Comparison of ENCODE assay signal across 8 mouse cellular contexts in genomic region chr19:5691601-5692000, GRCm38 (mm10). TPM values are rescaled to one million over a fixed set of nuclear protein-coding genes. Genes with fewer than 3 reads are reported as not detected.
DNase-seq lines count a peak whose midpoint lies in the region; ATAC-seq and TF ChIP-seq lines count a peak whose summit lies in the region.
"Had no signal": no experiment of that assay in that cellular context is flagged by ENCODE, and none has a peak within 500 bp of the region (broad histone marks: within the 10 kb centered on the region; RNA-seq: fewer than 3 reads in every experiment).

No protein-coding gene starts in this region.

- H3K9me3 ChIP-seq in MEL (replicated peaks; ENCODE audit: insufficient read depth, low read length): no peaks in the 10 kb centered on the region
- no peaks in the 10 kb centered on the region for H3K9me3 ChIP-seq in hindbrain, embryonic 12.5 days (replicated peaks)
- no peaks in the 10 kb centered on the region for H3K9me3 ChIP-seq in lung, postnatal 0 days (ENCODE audit: low read length)

- WGBS in hindbrain, embryonic 12.5 days: 80% methylated on average over 5 of the region's 5 CpGs
- 54% methylated on average over 5 of the region's 5 CpGs for WGBS in lung, postnatal 0 days

- no peak for TF ChIP-seq RAD21 in MEL (IDR thresholded peaks at IDR 0.05; ENCODE audit: low read depth, low read length)

- H3K79me2 ChIP-seq in MEL (ENCODE audit: control insufficient read depth, insufficient read depth, low read length, poor library complexity): peaks cover 44% of the 10 kb centered on the region

- DNase-seq in 416B (ENCODE audit: low read depth): peak; percentile 31
- DNase-seq in MEL (ENCODE audit: low read depth, low spot score): no peak
- DNase-seq in lung, postnatal 0 days (ENCODE audit: low spot score): no peak
- no peak for DNase-seq in embryo, embryonic 10.5 days (ENCODE audit: low spot score)
- DNase-seq in adrenal gland, postnatal 14 days: no peak

- H3K9ac ChIP-seq in MEL (ENCODE audit: control insufficient read depth, low read depth, low read length, poor library complexity, severe bottlenecking): peak overlapping the region; percentile 21; the same call in 1 of the 2 replicates
- peak overlapping the region; percentile 73 for H3K9ac ChIP-seq in hindbrain, embryonic 12.5 days
- peak overlapping the region; percentile 76 for H3K9ac ChIP-seq in lung, postnatal 0 days (replicated peaks; ENCODE audit: low read depth)

- no peak for TF ChIP-seq CTCF in MEL (IDR thresholded peaks at IDR 0.05 in 2 of 3, conservative IDR thresholded peaks at IDR 0.05 in 1 of 3; ENCODE audit: control insufficient read depth in 1 of 3, insufficient read depth in 1 of 3, low read depth in 2 of 3, low read length in 3 of 3, poor library complexity in 1 of 3, severe bottlenecking in 1 of 3)
- TF ChIP-seq CTCF in lung, postnatal 0 days (IDR thresholded peaks at IDR 0.05): no peak

- no peak overlapping the region for H3K27ac ChIP-seq in MEL (ENCODE audit: control insufficient read depth, low read depth, low read length)
- H3K27ac ChIP-seq in hindbrain, embryonic 12.5 days: peak overlapping the region; percentile 49; the same call in 1 of the 2 replicates
- peak overlapping the region; percentile 97 for H3K27ac ChIP-seq in lung, postnatal 0 days (ENCODE audit: low read length)

- H3K36me3 ChIP-seq in MEL (ENCODE audit: control insufficient read depth in 1 of 2, insufficient read depth in 2 of 2, low read length in 2 of 2): peaks cover 0 to 9% of the 10 kb centered on the region in 2 experiments; a peak in 1 of 4 replicates
- peaks cover 40% of the 10 kb centered on the region for H3K36me3 ChIP-seq in hindbrain, embryonic 12.5 days
- H3K36me3 ChIP-seq in lung, postnatal 0 days (ENCODE audit: insufficient read depth, low read length): peaks cover 33% of the 10 kb centered on the region; the same call in 1 of the 2 replicates

- no peak for TF ChIP-seq EP300 in MEL (IDR thresholded peaks at IDR 0.05; ENCODE audit: low read depth in 1 of 2, low read length in 2 of 2)
- no peak for TF ChIP-seq EP300 in lung, postnatal 0 days (IDR thresholded peaks at IDR 0.05)

- peak overlapping the region; percentile 100 for H3K4me2 ChIP-seq in hindbrain, embryonic 12.5 days (replicated peaks)
- peak overlapping the region; percentile 99 for H3K4me2 ChIP-seq in lung, postnatal 0 days (replicated peaks; ENCODE audit: low read depth, low read length)

- H3K4me1 ChIP-seq in MEL (ENCODE audit: control insufficient read depth in 1 of 2, insufficient read depth in 2 of 2, low read length in 2 of 2): peaks cover 2 to 24% of the 10 kb centered on the region in 2 experiments; a peak in 3 of 4 replicates
- peaks cover 68% of the 10 kb centered on the region for H3K4me1 ChIP-seq in hindbrain, embryonic 12.5 days
- peaks cover 25% of the 10 kb centered on the region for H3K4me1 ChIP-seq in lung, postnatal 0 days (ENCODE audit: insufficient read depth, low read depth, low read length)

- H3K4me3 ChIP-seq in MEL (ENCODE audit: control insufficient read depth in 1 of 2, insufficient read depth in 1 of 2, low read depth in 2 of 2, low read length in 2 of 2): no peak overlapping the region
- H3K4me3 ChIP-seq in hindbrain, embryonic 12.5 days: peak overlapping the region; percentile 90
- H3K4me3 ChIP-seq in lung, postnatal 0 days (ENCODE audit: low read depth, low read length): peak overlapping the region; percentile 70

- ATAC-seq in hindbrain, embryonic 12.5 days (ENCODE audit: low FRiP score): no peak
- ATAC-seq in lung, postnatal 0 days: no peak
- ATAC-seq in granulocyte monocyte progenitor cell, adult 5-6 weeks (replicated peaks; ENCODE audit: poor library complexity, severe bottlenecking): no peak

- no peaks in the 10 kb centered on the region for H3K27me3 ChIP-seq in MEL (ENCODE audit: control insufficient read depth in 1 of 2, insufficient read depth in 2 of 2, low read length in 2 of 2)
- H3K27me3 ChIP-seq in hindbrain, embryonic 12.5 days: peaks cover 8% of the 10 kb centered on the region; the same call in 1 of the 2 replicates
- H3K27me3 ChIP-seq in lung, postnatal 0 days (replicated peaks; ENCODE audit: insufficient read depth, low read length): no peaks in the 10 kb centered on the region

- TF ChIP-seq POLR2A in MEL (IDR thresholded peaks at IDR 0.05; ENCODE audit: control insufficient read depth in 1 of 2, insufficient read depth in 1 of 2, low read depth in 1 of 2, low read length in 2 of 2, poor library complexity in 1 of 2): no peak

TF ChIP-seq in MEL, 35 proteins besides CTCF, POLR2A, EP300 and RAD21 (continues in another document):
- TF ChIP-seq NRF1 (IDR thresholded peaks at IDR 0.05; ENCODE audit: insufficient read depth, low read depth, low read length, poor library complexity, severe bottlenecking) (no peak), ELF1 (IDR thresholded peaks at IDR 0.05; ENCODE audit: low read depth, low read length) (no peak), UBTF (IDR thresholded peaks at IDR 0.05; ENCODE audit: borderline replicate concordance, insufficient read depth, low read depth, low read length) (no peak), E2F4 (IDR thresholded peaks at IDR 0.05; ENCODE audit: borderline replicate concordance, low read depth, low read length) (no peak), BHLHE40 (IDR thresholded peaks at IDR 0.05; ENCODE audit: borderline replicate concordance, low read depth, low read length) (no peak), MEF2A (IDR thresholded peaks at IDR 0.05; ENCODE audit: extremely low read depth, insufficient replicate concordance, low read depth, low read length, poor library complexity, severe bottlenecking) (no peak), CHD2 (IDR thresholded peaks at IDR 0.05; ENCODE audit: low read length) (no peak), SMC3 (IDR thresholded peaks at IDR 0.05; ENCODE audit: low read depth, low read length) (no peak), JUND (IDR thresholded peaks at IDR 0.05; ENCODE audit: low read depth, low read length) (no peak), HCFC1 (IDR thresholded peaks at IDR 0.05; ENCODE audit: low read depth, low read length) (no peak), TAL1 (IDR thresholded peaks at IDR 0.05; ENCODE audit: low read length) (no peak), RCOR1 (IDR thresholded peaks at IDR 0.05; ENCODE audit: low read depth, low read length) (no peak), GATA1 (IDR thresholded peaks at IDR 0.05; ENCODE audit: low read depth, low read length) (no peak), CHD1 (IDR thresholded peaks at IDR 0.05; ENCODE audit: low read depth, low read length) (no peak), ZKSCAN1 (IDR thresholded peaks at IDR 0.05; ENCODE audit: low read depth, low read length) (no peak)

RNA-seq across cellular contexts. Expression of gene Pcnx3, which starts 2.9 kb away (rescaled TPM):
- 25.3 and 26.8 TPM in 2 replicates for total RNA-seq in MEL (2012; rRNA removed)
- polyA plus RNA-seq in MEL (2012; ENCODE audit: insufficient read depth in 1 of 2, insufficient read length in 2 of 2, low read depth in 1 of 2, low replicate concordance in 2 of 2, missing spikeins in 1 of 2): 10 to 100 TPM in 1 of 2 experiments, not detected in 1; 76.4 TPM
- 34.6 and 35.0 TPM in 2 replicates for polyA plus RNA-seq in hindbrain, embryonic 12.5 days (2016; fragmentation: Nextera tagmentation; extraction: Ambion mirVana)
- 11.3 and 12.9 TPM in 2 replicates for polyA plus RNA-seq in lung, postnatal 0 days (2015; fragmentation: Nextera tagmentation; extraction: Ambion mirVana)
- total RNA-seq in adrenal gland, postnatal 14 days (2021): 75.1 and 78.4 TPM in 2 replicates
- 35.2 and 46.8 TPM in 2 replicates for total RNA-seq in granulocyte monocyte progenitor cell, adult 5-6 weeks (2014; fragmentation: Nextera tagmentation)
- 12.6 and 22.7 TPM in 2 replicates for total RNA-seq in granulocyte monocyte progenitor cell, adult 5-6 weeks (2017)

RNA-seq across cellular contexts. Expression of gene Map3k11, which starts 3.1 kb away (rescaled TPM):
- total RNA-seq in MEL (2012; rRNA removed): 17.9 and 22.5 TPM in 2 replicates
- 10 to 100 TPM in 1 of 2 experiments, not detected in 1; 38.3 TPM for polyA plus RNA-seq in MEL (2012; ENCODE audit: insufficient read depth in 1 of 2, insufficient read length in 2 of 2, low read depth in 1 of 2, low replicate concordance in 2 of 2, missing spikeins in 1 of 2)
- 21.5 and 23.3 TPM in 2 replicates for polyA plus RNA-seq in hindbrain, embryonic 12.5 days (2016; fragmentation: Nextera tagmentation; extraction: Ambion mirVana)
- 36.8 and 36.9 TPM in 2 replicates for polyA plus RNA-seq in lung, postnatal 0 days (2015; fragmentation: Nextera tagmentation; extraction: Ambion mirVana)
- total RNA-seq in adrenal gland, postnatal 14 days (2021): 50.4 and 51.2 TPM in 2 replicates
- total RNA-seq in granulocyte monocyte progenitor cell, adult 5-6 weeks (2014; fragmentation: Nextera tagmentation): 23.0 and 30.4 TPM in 2 replicates
- 21.9 and 22.2 TPM in 2 replicates for total RNA-seq in granulocyte monocyte progenitor cell, adult 5-6 weeks (2017)

RNA-seq across cellular contexts. Expression of gene Kcnk7, which starts 12.6 kb away (rescaled TPM):
- 0.16 and 0.23 TPM in 2 replicates for total RNA-seq in MEL (2012; rRNA removed)
- under 1 TPM in 1 of 2 experiments, not detected in 1; 0.60 TPM for polyA plus RNA-seq in MEL (2012; ENCODE audit: insufficient read depth in 1 of 2, insufficient read length in 2 of 2, low read depth in 1 of 2, low replicate concordance in 2 of 2, missing spikeins in 1 of 2)
- polyA plus RNA-seq in hindbrain, embryonic 12.5 days (2016; fragmentation: Nextera tagmentation; extraction: Ambion mirVana): not detected in 2 replicates
- 0.87 and 1.3 TPM in 2 replicates for polyA plus RNA-seq in lung, postnatal 0 days (2015; fragmentation: Nextera tagmentation; extraction: Ambion mirVana)
- total RNA-seq in adrenal gland, postnatal 14 days (2021): not detected in 2 replicates
- total RNA-seq in granulocyte monocyte progenitor cell, adult 5-6 weeks (2014; fragmentation: Nextera tagmentation): not detected in 2 replicates
- total RNA-seq in granulocyte monocyte progenitor cell, adult 5-6 weeks (2017): not detected in 2 replicates
- polyA plus RNA-seq: brain, embryonic 14.5 days had no signal

RNA-seq across cellular contexts. Expression of gene Sipa1, which starts 28.1 kb away (rescaled TPM):
- 6.2 and 7.6 TPM in 2 replicates for total RNA-seq in MEL (2012; rRNA removed)
- 10 to 100 TPM in 1 of 2 experiments, not detected in 1; 15.5 TPM for polyA plus RNA-seq in MEL (2012; ENCODE audit: insufficient read depth in 1 of 2, insufficient read length in 2 of 2, low read depth in 1 of 2, low replicate concordance in 2 of 2, missing spikeins in 1 of 2)
- polyA plus RNA-seq in hindbrain, embryonic 12.5 days (2016; fragmentation: Nextera tagmentation; extraction: Ambion mirVana): 22.4 and 25.4 TPM in 2 replicates
- polyA plus RNA-seq in lung, postnatal 0 days (2015; fragmentation: Nextera tagmentation; extraction: Ambion mirVana): 32.6 and 38.2 TPM in 2 replicates
- total RNA-seq in adrenal gland, postnatal 14 days (2021): 56.4 and 64.0 TPM in 2 replicates
- total RNA-seq in granulocyte monocyte progenitor cell, adult 5-6 weeks (2014; fragmentation: Nextera tagmentation): 56.8 and 65.9 TPM in 2 replicates
- 17.3 and 20.8 TPM in 2 replicates for total RNA-seq in granulocyte monocyte progenitor cell, adult 5-6 weeks (2017)

RNA-seq across cellular contexts. Expression of gene Ehbp1l1, which starts 34.5 kb away (rescaled TPM):
- total RNA-seq in MEL (2012; rRNA removed): 60.6 and 63.2 TPM in 2 replicates
- 100 to 1,000 TPM in 1 of 2 experiments, 10 to 100 TPM in 1; 77.3 to 113 TPM for polyA plus RNA-seq in MEL (2012; ENCODE audit: insufficient read depth in 1 of 2, insufficient read length in 2 of 2, low read depth in 1 of 2, low replicate concordance in 2 of 2, missing spikeins in 1 of 2)
- 10.8 and 12.1 TPM in 2 replicates for polyA plus RNA-seq in hindbrain, embryonic 12.5 days (2016; fragmentation: Nextera tagmentation; extraction: Ambion mirVana)
- polyA plus RNA-seq in lung, postnatal 0 days (2015; fragmentation: Nextera tagmentation; extraction: Ambion mirVana): 19.3 and 21.6 TPM in 2 replicates
- 29.1 and 29.3 TPM in 2 replicates for total RNA-seq in adrenal gland, postnatal 14 days (2021)
- 23.2 and 29.5 TPM in 2 replicates for total RNA-seq in granulocyte monocyte progenitor cell, adult 5-6 weeks (2014; fragmentation: Nextera tagmentation)
- total RNA-seq in granulocyte monocyte progenitor cell, adult 5-6 weeks (2017): 30.6 and 41.6 TPM in 2 replicates

Comparison
In these comparisons a context has a peak if more than half of its experiments do, and no peak if none do; other contexts are left out.
1. H3K4me3 ChIP-seq: peak in hindbrain, embryonic 12.5 days (single experiment) and lung, postnatal 0 days (single experiment); none in MEL (0 of 2).
2. H3K9ac ChIP-seq: peak in every context shown above with its lines; median percentile 76 in lung, postnatal 0 days; 73 in hindbrain, embryonic 12.5 days; 21 in MEL.